Mouse (Mus musculus): Measurements from ENCODE around the gene Nxf1.
A peak's percentile ranks its signal among the peaks of the same experiment; 100 is the strongest.
"Not testable (repeated sequence)": the region's sequence is repeated elsewhere in the genome, so short reads cannot be mapped to it uniquely, and the experiment has no call there.

Nxf1 gene

DNA sequence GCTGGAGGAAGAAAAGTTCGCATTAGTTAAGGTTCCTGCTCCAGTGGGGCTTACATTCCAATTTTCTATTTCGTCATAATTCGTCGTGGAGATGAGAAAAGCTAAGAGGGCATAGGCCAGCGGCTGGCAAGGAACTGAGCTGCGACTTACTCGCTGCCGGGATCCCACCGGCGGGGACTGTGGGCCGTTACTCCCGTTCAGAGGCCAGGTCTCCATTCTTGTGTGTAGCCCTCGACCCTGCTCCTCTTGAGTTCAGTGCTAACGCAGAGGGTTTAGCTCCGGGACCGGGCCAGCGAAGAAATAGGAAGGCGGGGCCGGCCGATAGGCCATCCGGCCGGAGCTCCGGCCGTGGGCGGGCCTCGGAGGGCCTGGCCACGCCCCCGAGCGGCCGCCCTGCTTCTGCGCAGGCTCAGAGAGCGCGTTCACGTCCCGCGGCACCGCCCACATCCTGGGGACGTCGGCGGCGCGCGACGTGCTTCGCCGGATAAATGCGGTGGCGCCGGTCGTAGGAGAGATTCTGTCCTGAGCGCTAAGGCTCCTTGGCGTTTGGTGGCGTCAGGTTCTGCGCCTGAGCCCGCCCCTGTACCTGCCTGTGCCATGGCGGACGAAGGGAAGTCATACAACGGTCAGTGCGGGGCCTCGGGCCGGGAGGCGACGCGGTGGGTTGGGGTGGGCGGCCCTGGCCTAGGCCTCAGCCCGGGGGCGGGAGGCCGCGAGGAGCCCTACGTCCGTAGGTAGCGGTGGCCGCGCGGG, at the start of gene Nxf1:
Gene Nxf1 (plus strand): TSS at position 439 of the 753 bp plus-strand sequence.
- peak; percentile 97 for DNase-seq

DNA sequence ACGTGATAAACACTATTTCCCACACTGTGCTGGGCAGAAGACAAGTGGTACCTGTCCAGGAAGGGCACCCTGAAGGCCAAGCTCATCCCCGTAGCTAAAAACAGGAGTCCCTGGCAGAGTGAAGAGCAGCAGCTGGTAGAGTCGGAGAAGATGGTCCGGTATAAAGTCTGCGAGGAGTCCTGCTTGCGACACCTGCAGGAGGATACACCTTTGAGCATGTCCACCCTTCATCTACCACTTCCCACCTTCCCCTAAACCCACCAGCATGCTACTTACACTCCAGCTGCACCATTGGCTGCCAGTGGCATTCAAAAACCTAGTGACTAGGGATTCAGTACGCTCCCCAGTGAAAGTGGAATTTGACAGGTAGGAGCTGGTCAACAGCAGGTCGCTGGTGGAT, 47.9 kb upstream of the Nxf1 start:
- DNase-seq, result no peak

- DNase-seq, result no peak
Measured at GRCm38 (mm10) chr19:8710057-8710456, 46.8 kb upstream of the Nxf1 start.

DNA sequence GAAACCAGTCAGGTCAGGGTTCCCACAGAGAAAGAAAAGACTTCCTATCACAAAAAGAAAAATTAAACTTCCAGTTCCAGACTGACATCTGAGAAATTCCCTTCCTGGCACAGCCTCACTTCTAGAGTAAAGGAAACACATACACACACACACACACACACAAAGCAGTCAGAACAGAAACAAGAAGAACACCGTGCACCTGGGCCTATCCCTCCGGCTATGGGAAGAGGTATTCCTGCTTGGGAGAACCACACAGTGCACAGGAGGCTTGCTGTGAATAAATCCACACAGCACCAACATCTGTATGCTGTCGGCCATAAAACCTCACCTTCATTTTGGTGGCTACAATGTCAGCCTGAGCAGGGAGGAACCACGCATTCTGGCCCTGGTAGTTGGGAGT, 45.4 kb upstream of the Nxf1 start:
- DNase-seq, result no peak

DNA sequence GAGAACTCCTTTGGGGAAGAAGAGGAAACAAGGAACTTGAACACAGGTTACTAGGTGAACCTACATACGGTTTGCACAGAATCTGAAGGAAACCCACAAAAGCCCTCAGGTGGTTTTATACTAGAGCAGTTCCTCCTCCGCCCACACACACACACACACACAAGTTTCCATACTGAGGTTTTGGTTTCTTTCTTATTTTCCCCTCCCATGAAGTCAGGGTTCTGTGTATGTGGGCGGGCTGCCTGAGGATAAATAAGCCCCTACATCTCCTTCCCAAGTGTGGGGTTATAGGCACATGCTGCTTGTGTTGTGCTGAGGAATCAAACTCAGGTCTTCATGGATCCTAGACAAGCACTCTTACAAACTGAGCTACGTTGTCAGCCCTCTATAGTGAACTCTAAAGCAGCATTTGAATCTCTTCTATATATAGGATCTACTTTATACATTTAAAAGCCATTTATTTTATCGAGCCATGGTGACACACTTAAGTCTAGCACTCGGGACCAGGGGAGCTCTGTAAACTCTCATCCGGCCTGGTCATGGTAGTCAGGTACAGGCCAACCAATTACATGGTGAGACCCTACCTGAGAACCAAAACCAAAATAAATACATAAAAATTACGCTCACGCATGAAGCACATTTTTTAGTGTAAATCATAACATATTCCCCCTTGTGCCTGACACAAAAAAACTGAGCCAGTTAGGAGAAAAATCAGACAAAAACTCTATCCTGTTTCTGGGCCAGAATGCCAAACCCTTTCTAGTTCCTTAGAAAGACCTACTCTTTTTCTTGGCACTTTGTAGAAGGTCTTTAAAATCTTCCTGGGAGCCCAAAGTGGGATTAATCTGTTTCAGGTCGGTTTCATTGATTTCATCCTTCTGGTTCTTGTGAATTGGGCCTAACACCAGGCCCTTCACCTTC, 44.7 kb upstream of the Nxf1 start:
- DNase-seq, result peak; percentile 48

GRCm38 (mm10) chr19:8712870-8713305, 44.0 kb upstream of the Nxf1 start:
- peak; percentile 82 for DNase-seq

GRCm38 (mm10) chr19:8713306-8713996, 43.4 kb upstream of the Nxf1 start:
- peak; percentile 99 for DNase-seq

- no peak for DNase-seq
Measured at GRCm38 (mm10) chr19:8713997-8714652, 42.7 kb upstream of the Nxf1 start.

- no peak for DNase-seq
Measured at GRCm38 (mm10) chr19:8714653-8715481, 42.0 kb upstream of the Nxf1 start.

DNA sequence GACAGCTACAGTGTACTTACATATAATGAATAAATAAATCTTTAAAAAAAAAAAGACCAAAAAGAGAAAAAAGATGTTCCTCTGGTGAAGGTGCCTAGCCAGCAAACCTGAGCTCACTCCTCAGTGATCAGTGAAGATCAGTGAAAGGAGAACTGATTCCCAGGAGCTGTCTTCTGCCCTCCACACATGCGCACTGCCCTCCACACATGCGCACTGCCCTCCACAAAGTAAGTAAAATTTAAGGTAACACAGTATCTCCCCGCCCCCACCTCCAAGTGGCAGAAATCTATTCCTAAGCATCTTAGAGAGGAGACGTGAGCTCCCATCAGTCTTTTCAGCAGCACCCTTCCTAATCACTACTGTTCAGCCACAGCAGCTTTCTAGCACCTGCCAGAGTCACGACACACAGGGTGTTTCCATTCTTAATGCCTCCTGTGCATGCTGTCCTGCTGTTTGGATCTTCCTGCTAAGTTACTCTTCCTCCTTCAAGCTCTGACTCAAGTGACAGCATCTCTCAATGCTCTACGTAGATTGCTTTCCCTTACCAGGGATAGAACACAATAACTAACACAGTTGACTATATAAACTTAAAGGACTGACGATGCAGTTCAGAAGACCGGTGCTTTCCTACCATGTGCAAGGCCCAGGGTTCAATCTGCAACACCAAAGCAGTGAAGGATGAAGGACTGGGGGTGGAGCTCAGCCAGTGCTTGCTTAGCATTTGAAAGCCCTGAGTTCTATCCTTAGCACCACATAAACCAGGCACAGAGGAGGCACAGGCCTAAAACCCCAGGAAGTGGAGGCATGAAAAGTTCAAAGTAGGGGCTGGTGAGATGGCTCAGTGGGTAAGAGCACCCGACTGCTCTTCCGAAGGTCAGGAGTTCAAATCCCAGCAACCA, 40.8 kb upstream of the Nxf1 start:
- no peak for DNase-seq

DNA sequence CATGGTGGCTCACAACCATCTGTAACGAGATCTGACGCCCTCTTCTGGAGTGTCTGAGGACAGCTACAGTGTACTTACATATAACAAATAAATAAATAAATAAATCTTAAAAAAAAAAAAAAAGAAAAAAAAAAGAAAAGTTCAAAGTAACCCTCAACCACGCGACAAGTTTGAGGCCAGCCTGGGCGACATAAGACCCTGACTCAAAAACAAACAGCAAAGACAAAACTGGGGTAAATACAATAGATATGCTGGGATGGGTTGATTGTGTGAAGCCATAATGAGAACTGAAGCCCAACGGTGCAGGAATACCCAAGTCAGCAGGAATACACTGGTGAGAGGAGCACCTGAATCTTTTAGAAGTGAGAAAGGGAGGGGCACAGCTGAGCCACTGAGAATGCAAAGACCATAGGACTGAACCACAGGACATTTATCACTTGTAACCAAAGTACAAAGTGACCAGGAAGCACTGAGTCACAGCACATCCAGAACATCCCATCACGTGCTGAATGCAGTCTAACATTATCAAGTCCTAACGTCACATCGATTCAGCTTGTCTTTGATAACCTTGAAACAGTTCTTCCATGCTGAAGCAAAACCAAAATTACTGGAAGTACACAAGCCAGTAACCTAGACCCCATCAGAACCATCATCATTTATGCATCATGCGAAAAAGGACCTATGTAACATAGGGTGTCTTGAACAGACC, 40.0 kb upstream of the Nxf1 start:
- DNase-seq, result no peak

GRCm38 (mm10) chr19:8718357-8718756, 38.5 kb upstream of the Nxf1 start:
- peak; percentile 81 for DNase-seq

DNA sequence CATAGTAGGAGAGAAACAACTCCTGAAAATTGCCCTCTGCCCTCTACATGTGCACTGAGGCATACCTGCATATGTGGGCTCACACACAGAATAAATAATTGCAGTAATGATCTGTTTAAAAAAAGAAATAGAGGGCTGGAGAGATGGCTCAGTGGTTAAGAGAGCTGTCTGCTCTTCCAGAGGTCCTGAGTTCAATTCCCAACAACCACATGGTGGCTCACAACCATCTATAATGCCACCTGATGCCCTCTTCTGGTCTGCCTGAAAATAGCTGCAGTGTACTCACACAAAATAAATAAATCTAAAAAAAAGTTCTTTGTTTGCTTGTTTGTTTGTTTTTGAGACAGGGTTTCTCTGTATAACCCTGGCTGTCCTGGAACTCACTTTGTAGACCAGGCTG, 37.8 kb upstream of the Nxf1 start:
- not testable (repeated sequence) for DNase-seq

GRCm38 (mm10) chr19:8721378-8721777, 35.5 kb upstream of the Nxf1 start:
- no peak for DNase-seq

- DNase-seq, result no peak
Measured at GRCm38 (mm10) chr19:8722021-8722420, 34.9 kb upstream of the Nxf1 start.

DNA sequence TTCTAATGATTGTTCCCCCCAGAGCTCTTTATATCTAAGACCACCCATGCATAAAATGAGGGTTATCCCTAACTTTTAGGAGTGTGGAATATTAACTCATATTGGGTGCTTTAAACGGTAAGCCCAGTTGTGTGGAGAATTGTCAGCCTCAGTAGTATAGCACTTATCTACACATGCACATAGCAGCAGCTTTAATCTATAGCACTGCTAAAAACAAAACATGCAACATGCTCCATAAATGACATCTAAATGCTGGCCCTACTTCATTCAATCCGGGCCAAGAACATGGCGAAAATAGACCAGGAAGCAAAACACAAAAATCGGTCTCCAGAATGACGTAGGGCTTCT, 34.3 kb upstream of the Nxf1 start:
- no peak for DNase-seq

DNA sequence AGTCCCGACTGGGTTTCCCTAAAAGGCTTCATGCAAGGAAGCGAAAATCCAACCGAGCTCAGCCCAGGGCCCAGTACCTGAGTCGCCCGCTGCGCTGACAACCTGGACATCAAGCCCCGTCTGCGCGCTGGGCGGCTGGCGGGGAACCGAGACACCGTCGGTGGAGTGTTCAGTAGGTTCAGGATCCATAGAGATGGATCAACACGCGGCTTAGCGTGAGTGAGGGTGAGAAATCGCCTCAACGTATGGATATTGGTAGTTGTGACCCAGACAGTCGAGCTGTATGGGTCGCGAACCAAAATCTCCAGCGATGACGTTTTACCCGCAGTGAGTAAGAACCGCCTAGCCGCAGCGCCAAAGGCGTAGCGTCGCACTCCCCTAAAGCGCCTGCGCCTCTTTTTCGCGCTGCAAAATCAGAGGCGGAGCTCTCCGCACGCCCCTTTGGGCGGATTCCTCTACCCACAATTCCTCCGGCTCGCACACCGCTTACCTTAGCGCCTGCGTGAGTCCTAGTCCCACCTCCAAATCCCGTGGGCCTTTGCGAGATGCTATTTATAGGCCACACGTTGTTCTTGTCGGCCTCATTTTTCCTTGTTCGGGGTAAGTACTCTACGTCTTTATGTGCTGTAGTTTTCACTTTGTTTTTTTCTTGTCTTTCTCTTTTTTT, 33.8 kb upstream of the Nxf1 start, which contains the start of gene Slc3a2:
Gene Slc3a2 (minus strand): TSS at position 463 of the 667 bp plus-strand sequence.
- peak; percentile 91 for DNase-seq

- no peak for DNase-seq
Measured at GRCm38 (mm10) chr19:8723574-8724346, 33.1 kb upstream of the Nxf1 start.

DNA sequence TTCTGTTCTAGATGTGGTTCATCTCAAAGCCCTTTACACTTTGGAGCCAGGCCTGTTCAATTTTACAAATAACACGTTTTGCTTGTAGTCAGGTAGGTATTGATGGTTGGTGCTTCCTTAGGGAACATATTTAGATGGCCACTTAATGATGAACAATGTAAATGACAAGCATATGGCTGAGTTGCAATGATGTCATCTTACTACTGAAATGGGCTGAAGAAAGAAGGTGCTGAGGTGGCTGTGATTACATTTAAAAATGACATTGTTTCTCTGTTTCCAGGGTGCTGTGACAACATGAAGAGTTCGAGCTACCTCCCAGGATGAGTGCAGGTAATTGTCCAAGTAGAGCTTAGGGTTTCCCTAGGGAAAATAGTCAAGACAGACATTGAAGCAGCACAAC, 32.5 kb upstream of the Nxf1 start:
- no peak for DNase-seq
